Mouse (Mus musculus) liver, embryonic 14.5 days (tissue): ENCODE results near the gene Palld.

Source experiments
- CTCF ChIP-seq: IDR thresholded peaks from 2 replicates; pipeline ENCODE4 v1.5.1; 2016; ENCODE audit warnings: antibody characterized with exemption, low read depth, control low read depth
- EP300 ChIP-seq: IDR thresholded peaks from 2 replicates; pipeline ENCODE4 v1.6.1; 2016; ENCODE audit warnings: antibody characterized with exemption, low read depth

DNA sequence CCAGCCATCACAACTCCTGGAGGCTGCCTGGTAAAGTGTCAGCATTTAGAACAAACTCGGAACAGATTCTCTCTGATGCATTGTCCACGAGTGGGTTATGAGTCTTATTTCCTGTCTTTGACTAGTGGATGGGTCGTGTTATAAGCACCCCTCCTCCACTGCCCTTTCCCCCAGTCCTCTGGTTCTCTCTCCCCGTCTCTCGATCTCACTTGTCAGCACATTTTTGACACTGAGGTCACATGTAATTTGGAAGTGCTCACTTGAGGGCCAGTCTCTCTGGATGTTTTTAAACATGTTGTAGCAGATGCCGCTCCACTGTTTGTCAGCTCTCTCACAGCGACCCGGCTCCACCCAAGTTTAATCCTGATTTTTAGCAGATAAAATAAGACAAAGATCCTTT is 237.5 kb downstream of the Palld start:
- TF ChIP-seq CTCF (no peak), EP300 (no peak)
